Mouse (Mus musculus): Measurements from ENCODE around the gene Gm5965. TPM values are rescaled to one million over a fixed set of nuclear protein-coding genes. Genes with fewer than 3 reads are reported as not detected.
"Not testable (repeated sequence)": the region's sequence is repeated elsewhere in the genome, so short reads cannot be mapped to it uniquely, and the experiment has no call there.

The Gm5965 gene
- polyA plus RNA-seq (2012; rRNA removed) (not detected in 2 replicates), polyA plus RNA-seq (2014; fragmentation: Nextera tagmentation; extraction: Ambion mirVana) (not detected in 2 replicates)

GRCm38 (mm10) chr16:88777596-88777995, at the start of gene Gm5965:
TSS of gene Gm5965 (plus strand) at chr16:88777896.
- WGBS = 82% methylated on average over 5 of the region's 6 CpGs
- no peak within 1 kb of the TSS for H3K4me3 ChIP-seq (replicated peaks; ENCODE audit: low read length)
- no peak within 1 kb of the TSS for H3K27ac ChIP-seq (replicated peaks; ENCODE audit: low read depth, low read length)
- no peak within 1 kb of the TSS for H3K4me2 ChIP-seq (replicated peaks; ENCODE audit: low read depth, low read length, severe bottlenecking)
- no peak for ATAC-seq (ENCODE audit: low FRiP score, low read depth)
- H3K9me3 ChIP-seq (ENCODE audit: control insufficient read depth, low read length) = no peaks in the 10 kb centered on the region
- H3K36me3 ChIP-seq (ENCODE audit: control insufficient read depth, insufficient read depth, low read length) = no peaks in the 10 kb centered on the region
- no peaks in the 10 kb centered on the region for H3K4me1 ChIP-seq (ENCODE audit: control insufficient read depth, insufficient read depth, low read length)
- DNase-seq (ENCODE audit: low spot score) = no peak
- H3K9ac ChIP-seq (ENCODE audit: low read depth, low read length, severe bottlenecking) = no peak within 1 kb of the TSS
- no peak for TF ChIP-seq POLR2A (IDR thresholded peaks at IDR 0.05; ENCODE audit: borderline replicate concordance, extremely low read depth, insufficient read depth, insufficient read length)
- H3K27me3 ChIP-seq (ENCODE audit: control insufficient read depth, insufficient read depth, low read length) = no peaks in the 10 kb centered on the region

- H3K4me1 ChIP-seq (ENCODE audit: control insufficient read depth, insufficient read depth, low read length) = no peaks in the 10 kb centered on the region
- H3K9ac ChIP-seq (ENCODE audit: low read depth, low read length, severe bottlenecking) = no peak within 1 kb of the TSS
- no peak within 1 kb of the TSS for H3K4me3 ChIP-seq (replicated peaks; ENCODE audit: low read length)
- H3K4me2 ChIP-seq (replicated peaks; ENCODE audit: low read depth, low read length, severe bottlenecking) = no peak within 1 kb of the TSS
- H3K27me3 ChIP-seq (ENCODE audit: control insufficient read depth, insufficient read depth, low read length) = no peaks in the 10 kb centered on the region
- no peaks in the 10 kb centered on the region for H3K36me3 ChIP-seq (ENCODE audit: control insufficient read depth, insufficient read depth, low read length)
- no peak for ATAC-seq (ENCODE audit: low FRiP score, low read depth)
- no peak for DNase-seq (ENCODE audit: low spot score)
- H3K9me3 ChIP-seq (ENCODE audit: control insufficient read depth, low read length) = no peaks in the 10 kb centered on the region
- no peak for TF ChIP-seq POLR2A (IDR thresholded peaks at IDR 0.05; ENCODE audit: borderline replicate concordance, extremely low read depth, insufficient read depth, insufficient read length)
- 75% methylated on average over 4 of the region's 4 CpGs for WGBS
- H3K27ac ChIP-seq (replicated peaks; ENCODE audit: low read depth, low read length) = no peak within 1 kb of the TSS
These were observed 48.9 kb upstream of the Gm5965 start, which contains the start of gene Krtap13-1 for GRCm38 (mm10) chr16:88728812-88729275. TSS of gene Krtap13-1 (plus strand) at chr16:88728862.

GRCm38 (mm10) chr16:88735391-88735790, 42.3 kb upstream of the Gm5965 start:
- TF ChIP-seq POLR2A (IDR thresholded peaks at IDR 0.05; ENCODE audit: borderline replicate concordance, extremely low read depth, insufficient read depth, insufficient read length) = no peak
- Histone ChIP-seq H3K4me1 (ENCODE audit: control insufficient read depth, insufficient read depth, low read length) (no peaks in the 10 kb centered on the region), H3K27me3 (ENCODE audit: control insufficient read depth, insufficient read depth, low read length) (no peaks in the 10 kb centered on the region), H3K36me3 (ENCODE audit: control insufficient read depth, insufficient read depth, low read length) (no peaks in the 10 kb centered on the region), H3K27ac (replicated peaks; ENCODE audit: low read depth, low read length) (no peak overlapping the region), H3K4me2 (replicated peaks; ENCODE audit: low read depth, low read length, severe bottlenecking) (no peak overlapping the region), H3K4me3 (replicated peaks; ENCODE audit: low read length) (no peak overlapping the region), H3K9me3 (ENCODE audit: control insufficient read depth, low read length) (no peaks in the 10 kb centered on the region), H3K9ac (ENCODE audit: low read depth, low read length, severe bottlenecking) (no peak overlapping the region)
- DNase-seq (ENCODE audit: low spot score) = peak; percentile 54
- WGBS = 34% methylated on average over 2 of the region's 2 CpGs
- peak; percentile 62 for ATAC-seq (ENCODE audit: low FRiP score, low read depth)

GRCm38 (mm10) chr16:88744750-88745340, 32.9 kb upstream of the Gm5965 start:
- no peak overlapping the region for H3K9ac ChIP-seq (ENCODE audit: low read depth, low read length, severe bottlenecking)
- no peaks in the 10 kb centered on the region for H3K36me3 ChIP-seq (ENCODE audit: control insufficient read depth, insufficient read depth, low read length)
- H3K4me1 ChIP-seq (ENCODE audit: control insufficient read depth, insufficient read depth, low read length) = no peaks in the 10 kb centered on the region
- H3K4me2 ChIP-seq (replicated peaks; ENCODE audit: low read depth, low read length, severe bottlenecking) = no peak overlapping the region
- H3K27me3 ChIP-seq (ENCODE audit: control insufficient read depth, insufficient read depth, low read length) = no peaks in the 10 kb centered on the region
- H3K27ac ChIP-seq (replicated peaks; ENCODE audit: low read depth, low read length) = no peak overlapping the region
- H3K9me3 ChIP-seq (ENCODE audit: control insufficient read depth, low read length) = no peaks in the 10 kb centered on the region
- TF ChIP-seq POLR2A (IDR thresholded peaks at IDR 0.05; ENCODE audit: borderline replicate concordance, extremely low read depth, insufficient read depth, insufficient read length) = no peak
- ATAC-seq (ENCODE audit: low FRiP score, low read depth) (no peak), DNase-seq (ENCODE audit: low spot score) (no peak)
- no peak overlapping the region for H3K4me3 ChIP-seq (replicated peaks; ENCODE audit: low read length)
- whole genome bisulfite sequencing = 84% methylated on average over 4 of the region's 4 CpGs

- no peak overlapping the region for H3K27ac ChIP-seq (replicated peaks; ENCODE audit: low read depth, low read length)
- 22% methylated on average over 4 of the region's 4 CpGs for WGBS
- no peaks in the 10 kb centered on the region for H3K4me1 ChIP-seq (ENCODE audit: control insufficient read depth, insufficient read depth, low read length)
- no peaks in the 10 kb centered on the region for H3K36me3 ChIP-seq (ENCODE audit: control insufficient read depth, insufficient read depth, low read length)
- TF ChIP-seq POLR2A (IDR thresholded peaks at IDR 0.05; ENCODE audit: borderline replicate concordance, extremely low read depth, insufficient read depth, insufficient read length) = no peak
- H3K9me3 ChIP-seq (ENCODE audit: control insufficient read depth, low read length) = no peaks in the 10 kb centered on the region
- DNase-seq (ENCODE audit: low spot score) = no peak
- no peaks in the 10 kb centered on the region for H3K27me3 ChIP-seq (ENCODE audit: control insufficient read depth, insufficient read depth, low read length)
- H3K9ac ChIP-seq (ENCODE audit: low read depth, low read length, severe bottlenecking) = no peak overlapping the region
- ATAC-seq (ENCODE audit: low FRiP score, low read depth) = no peak
- no peak overlapping the region for H3K4me3 ChIP-seq (replicated peaks; ENCODE audit: low read length)
- H3K4me2 ChIP-seq (replicated peaks; ENCODE audit: low read depth, low read length, severe bottlenecking) = no peak overlapping the region
These were observed 29.8 kb upstream of the Gm5965 start for GRCm38 (mm10) chr16:88747943-88748342.

- H3K9me3 ChIP-seq (ENCODE audit: control insufficient read depth, low read length); H3K4me1 ChIP-seq (ENCODE audit: control insufficient read depth, insufficient read depth, low read length); H3K4me2 ChIP-seq (replicated peaks; ENCODE audit: low read depth, low read length, severe bottlenecking); H3K27me3 ChIP-seq (ENCODE audit: control insufficient read depth, insufficient read depth, low read length); H3K9ac ChIP-seq (ENCODE audit: low read depth, low read length, severe bottlenecking); H3K36me3 ChIP-seq (ENCODE audit: control insufficient read depth, insufficient read depth, low read length); H3K4me3 ChIP-seq (replicated peaks; ENCODE audit: low read length); ATAC-seq (ENCODE audit: low FRiP score, low read depth); DNase-seq (ENCODE audit: low spot score); H3K27ac ChIP-seq (replicated peaks; ENCODE audit: low read depth, low read length): not testable (repeated sequence)
- WGBS = 75% methylated on average over 2 of the region's 3 CpGs
These were observed 26.2 kb upstream of the Gm5965 start, which contains the start of gene Krtap13 for GRCm38 (mm10) chr16:88751535-88751934. TSS of gene Krtap13 (minus strand) at chr16:88751635.

GRCm38 (mm10) chr16:88758547-88758946, 19.1 kb upstream of the Gm5965 start, which contains the start of gene 2310034C09Rik:
TSS of gene 2310034C09Rik (plus strand) at chr16:88758847.
- H3K9ac ChIP-seq (ENCODE audit: low read depth, low read length, severe bottlenecking); H3K4me2 ChIP-seq (replicated peaks; ENCODE audit: low read depth, low read length, severe bottlenecking); DNase-seq (ENCODE audit: low spot score); H3K36me3 ChIP-seq (ENCODE audit: control insufficient read depth, insufficient read depth, low read length); H3K27ac ChIP-seq (replicated peaks; ENCODE audit: low read depth, low read length); H3K4me3 ChIP-seq (replicated peaks; ENCODE audit: low read length); H3K4me1 ChIP-seq (ENCODE audit: control insufficient read depth, insufficient read depth, low read length); ATAC-seq (ENCODE audit: low FRiP score, low read depth); H3K9me3 ChIP-seq (ENCODE audit: control insufficient read depth, low read length); H3K27me3 ChIP-seq (ENCODE audit: control insufficient read depth, insufficient read depth, low read length): not testable (repeated sequence)
- 82% methylated on average over 3 of the region's 3 CpGs for WGBS
